Mouse (Mus musculus) forebrain, embryonic 10.5 days (tissue): Measurements from ENCODE around the gene Ctps. TPM values are rescaled to one million over a fixed set of nuclear protein-coding genes. Genes with fewer than 3 reads are reported as not detected.

ENCODE experiments used
- DNase-seq: peaks from one replicate; pipeline ENCODE4 v3.0.0-alpha.2; 2017; ENCODE audit warnings: low spot score; ENCODE audit errors: extremely low spot score
- H3K27ac ChIP-seq: fragments of 300-500 bp; sonication (generic); 2 replicates; pipeline ENCODE4 v1.5.1; 2016; ENCODE audit warnings: mild to moderate bottlenecking
- H3K27me3 ChIP-seq: fragments of 300-500 bp; sonication (generic); 2 replicates; pipeline ENCODE4 v1.6.1; 2016; ENCODE audit warnings: mild to moderate bottlenecking; ENCODE audit not compliant: poor library complexity, severe bottlenecking
- H3K36me3 ChIP-seq: fragments of 300-500 bp; sonication (generic); replicated peaks from 2 replicates; pipeline ENCODE4 v1.6.1; 2016; ENCODE audit warnings: mild to moderate bottlenecking, moderate library complexity
- H3K4me1 ChIP-seq: fragments of 300-500 bp; sonication (generic); 2 replicates; pipeline ENCODE4 v1.6.1; 2016
- H3K4me3 ChIP-seq: fragments of 300-500 bp; sonication (generic); 2 replicates; pipeline ENCODE4 v1.5.1; 2016; ENCODE audit warnings: mild to moderate bottlenecking, moderate library complexity
- H3K9me3 ChIP-seq: fragments of 300-500 bp; sonication (generic); 2 replicates; pipeline ENCODE4 v1.6.1; 2016; ENCODE audit warnings: mild to moderate bottlenecking, moderate library complexity
- WGBS: fragments of 180-500 bp; shearing (Covaris S2); methylation state at CpG from one replicate; pipeline ENCODE4 v1.1.7; 2016; 5-methylcytosine and 5-hydroxymethylcytosine counted together
- polyA plus RNA-seq: library from polyadenylated mRNA; unstranded; fragments of >200 nt; fragmentation: Nextera tagmentation; extraction: Ambion mirVana; gene quantifications from 2 replicates; pipeline ENCODE4 v1.2.1, GENCODE M21; 2016

Ctps gene
- polyA plus RNA-seq, 1 experiment from 2014 or later = 158 TPM

DNA sequence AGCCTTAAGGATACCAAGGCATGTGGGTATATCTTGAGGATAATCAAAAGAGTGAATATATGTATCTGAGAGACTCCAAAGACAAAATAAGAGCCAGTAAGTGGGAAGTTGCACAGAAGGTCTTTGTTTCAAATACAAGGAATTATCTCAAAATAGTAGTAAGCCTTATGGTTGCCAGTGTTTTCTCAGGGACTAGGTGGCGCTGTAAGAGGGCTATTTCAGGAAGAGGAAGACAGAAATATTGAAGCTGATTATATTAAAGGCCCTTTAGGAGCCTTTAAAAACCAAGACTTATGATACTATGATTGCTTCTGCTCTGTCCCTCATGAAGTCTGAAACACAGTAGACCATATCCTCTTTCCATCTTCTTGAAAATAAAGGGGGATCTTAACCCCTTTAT, 63.1 kb downstream of the Ctps start:
- H3K9me3 ChIP-seq = peaks cover 5% of the 10 kb centered on the region; the same call in 1 of the 2 replicates
- peaks cover 59% of the 10 kb centered on the region for H3K36me3 ChIP-seq
- 92% methylated on average over 1 of the region's 1 CpGs for WGBS
- H3K4me3 ChIP-seq = no peak overlapping the region
- H3K27ac ChIP-seq = no peak overlapping the region
- no peaks in the 10 kb centered on the region for H3K27me3 ChIP-seq
- H3K4me1 ChIP-seq = no peaks in the 10 kb centered on the region
- DNase-seq = no peak

Other genes with a start within 250 kb of the Ctps start
- gene Scmh1, start 165.0 kb downstream of the Ctps start, polyA plus RNA-seq = 31.0 and 31.4 TPM in 2 replicates
- not detected in 2 replicates for gene Slfnl1, start 38.0 kb downstream of the Ctps start, polyA plus RNA-seq
- not detected in 2 replicates for gene Gm8439, start 18.5 kb upstream of the Ctps start, polyA plus RNA-seq
- 13.8 and 14.3 TPM in 2 replicates for gene Cited4, start 96.3 kb upstream of the Ctps start, polyA plus RNA-seq
- 1.5 and 1.8 TPM in 2 replicates for gene Kcnq4, start 178.3 kb upstream of the Ctps start, polyA plus RNA-seq